Mouse (Mus musculus): Measurements from ENCODE around the gene Zfp362. TPM values are rescaled to one million over a fixed set of nuclear protein-coding genes. Genes with fewer than 3 reads are reported as not detected.

The Zfp362 gene
- polyA plus RNA-seq, 1 experiment from 2014 or later, result 32.8 TPM

GRCm38 (mm10) chr4:128734721-128735671 lies 70.8 kb downstream of the Zfp362 start:
- Histone ChIP-seq H3K36me3 (ENCODE audit: inconsistent target) (peaks cover 8% of the 10 kb centered on the region; the same call in 1 of the 2 replicates), H3K4me3 (ENCODE audit: inconsistent target) (no peak overlapping the region), H3K27ac (peak overlapping the region; percentile 68), H3K79me2 (ENCODE audit: inconsistent target) (peaks cover 99% of the 10 kb centered on the region)
- WGBS (ENCODE audit: missing documents), result 77% methylated on average over 18 of the region's 18 CpGs

GRCm38 (mm10) chr4:128734217-128734616 lies 71.6 kb downstream of the Zfp362 start:
- no peak overlapping the region for H3K4me3 ChIP-seq (ENCODE audit: inconsistent target)
- 91% methylated on average over 5 of the region's 5 CpGs for WGBS (ENCODE audit: missing documents)
- H3K79me2 ChIP-seq (ENCODE audit: inconsistent target), result peaks cover 99% of the 10 kb centered on the region
- peak overlapping the region; percentile 68 for H3K27ac ChIP-seq
- peaks cover 8% of the 10 kb centered on the region; the same call in 1 of the 2 replicates for H3K36me3 ChIP-seq (ENCODE audit: inconsistent target)

DNA sequence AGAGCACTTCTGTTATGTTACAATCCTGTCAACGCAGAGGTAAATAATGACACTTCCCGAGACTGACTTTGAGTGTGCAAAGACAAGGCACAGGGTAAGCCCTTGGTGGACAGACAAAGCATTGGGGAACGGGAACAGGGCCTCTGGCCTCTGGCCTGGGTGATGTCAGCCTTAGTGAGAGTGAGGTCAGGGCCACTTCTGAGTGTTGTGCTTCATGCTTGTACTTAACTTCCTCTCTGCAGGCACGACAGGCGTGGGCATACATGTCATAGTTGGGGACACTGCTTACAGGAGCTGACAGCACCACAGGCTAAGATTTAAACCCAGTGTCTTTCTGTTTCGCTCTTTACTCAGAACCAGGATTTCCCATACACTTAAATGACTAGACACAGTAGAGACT lies 72.3 kb downstream of the Zfp362 start:
- Histone ChIP-seq H3K27ac (peak overlapping the region; percentile 68), H3K36me3 (ENCODE audit: inconsistent target) (peaks cover 8% of the 10 kb centered on the region; the same call in 1 of the 2 replicates), H3K79me2 (ENCODE audit: inconsistent target) (peaks cover 99% of the 10 kb centered on the region), H3K4me3 (ENCODE audit: inconsistent target) (no peak overlapping the region)
- WGBS (ENCODE audit: missing documents), result 31% methylated on average over 6 of the region's 6 CpGs

- Histone ChIP-seq H3K79me2 (ENCODE audit: inconsistent target) (peaks cover 99% of the 10 kb centered on the region), H3K4me3 (ENCODE audit: inconsistent target) (no peak overlapping the region), H3K36me3 (ENCODE audit: inconsistent target) (peaks cover 8% of the 10 kb centered on the region; the same call in 1 of the 2 replicates), H3K27ac (peak overlapping the region; percentile 68)
- 48% methylated on average over 5 of the region's 5 CpGs for WGBS (ENCODE audit: missing documents)
Observed at GRCm38 (mm10) chr4:128732794-128733193, 73.1 kb downstream of the Zfp362 start.

DNA sequence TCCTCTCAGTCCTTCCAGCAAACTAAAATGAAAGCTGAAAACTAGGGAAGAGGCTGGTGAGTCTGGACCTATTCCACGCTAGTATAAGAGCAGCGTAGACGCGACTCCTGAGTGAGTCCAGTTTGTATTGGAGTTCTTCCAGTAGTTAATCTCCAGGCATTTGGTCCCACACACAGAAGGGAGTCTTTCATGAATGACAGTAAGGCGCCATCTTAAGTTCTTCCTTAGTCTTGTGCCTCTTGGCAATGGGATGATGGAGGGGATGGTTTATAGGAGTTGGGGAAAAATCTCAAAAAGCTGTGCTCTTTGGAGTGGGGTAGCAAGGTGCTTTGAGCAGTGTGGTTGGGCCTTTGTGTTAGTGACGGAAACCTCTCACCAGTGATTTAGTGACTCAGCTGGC lies 75.6 kb downstream of the Zfp362 start:
- 94% methylated on average over 6 of the region's 6 CpGs for WGBS (ENCODE audit: missing documents)
- H3K4me3 ChIP-seq (ENCODE audit: inconsistent target), result peak overlapping the region; percentile 76
- H3K36me3 ChIP-seq (ENCODE audit: inconsistent target), result peaks cover 8% of the 10 kb centered on the region; the same call in 1 of the 2 replicates
- peaks cover 74% of the 10 kb centered on the region for H3K79me2 ChIP-seq (ENCODE audit: inconsistent target)
- peak overlapping the region; percentile 92 for H3K27ac ChIP-seq

DNA sequence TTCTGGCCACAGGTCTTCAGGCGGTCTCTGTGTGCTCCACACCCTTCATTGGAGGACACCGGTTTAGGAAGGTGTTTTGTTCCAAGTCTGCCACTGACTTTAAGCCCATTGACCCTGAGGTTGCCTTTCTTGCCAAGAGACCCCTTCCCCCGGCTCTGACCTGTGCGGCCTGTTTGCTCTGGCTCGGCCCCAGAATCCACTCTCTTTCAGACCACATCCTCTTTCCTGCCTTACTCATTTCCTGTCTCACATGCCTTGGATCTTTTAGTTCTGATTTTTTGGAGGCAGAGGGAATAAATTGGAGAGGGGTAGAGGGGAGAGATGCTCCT lies 76.2 kb downstream of the Zfp362 start:
- Histone ChIP-seq H3K27ac (peak overlapping the region; percentile 92), H3K4me3 (ENCODE audit: inconsistent target) (peak overlapping the region; percentile 76), H3K79me2 (ENCODE audit: inconsistent target) (peaks cover 68% of the 10 kb centered on the region), H3K36me3 (ENCODE audit: inconsistent target) (0 out of 2 replicates have a peak, but pooled peaks cover 8% of the 10 kb centered on the region)
- 6% methylated on average over 5 of the region's 5 CpGs for WGBS (ENCODE audit: missing documents)

DNA sequence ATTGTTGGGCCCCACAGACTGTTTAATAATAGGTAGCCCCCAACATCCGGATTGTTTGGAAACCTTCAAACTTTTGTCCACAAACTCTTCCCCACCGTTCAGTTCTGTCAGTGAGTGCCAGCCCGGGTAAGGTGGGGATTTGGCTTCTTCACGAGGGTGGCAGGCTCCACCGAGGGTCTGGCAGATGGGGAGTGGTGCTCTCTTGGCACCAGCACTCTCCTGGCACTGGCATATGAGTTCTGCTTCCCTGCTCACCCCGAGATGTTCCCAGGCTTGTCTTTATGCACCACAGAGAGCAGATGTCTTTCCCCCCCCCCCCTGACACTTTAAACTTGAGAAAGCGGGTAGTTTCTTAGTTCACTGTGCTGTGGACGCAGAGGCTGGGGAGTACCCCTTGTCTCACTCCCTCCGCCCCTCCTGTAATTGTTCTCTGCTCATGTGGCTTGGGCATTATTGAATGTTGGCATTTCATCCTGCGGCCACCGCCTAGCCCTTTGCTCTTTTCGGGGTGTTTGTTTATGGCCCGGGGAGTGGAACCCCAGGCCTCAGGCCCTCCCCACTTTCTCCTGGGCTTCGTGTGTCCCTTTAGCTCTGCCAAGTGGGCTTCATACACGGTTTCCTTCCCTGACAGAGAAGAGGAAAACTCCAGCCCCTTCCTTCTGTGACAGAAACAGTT lies 76.7 kb downstream of the Zfp362 start:
- H3K27ac ChIP-seq, result peak overlapping the region; percentile 92
- 0 out of 2 replicates have a peak, but pooled peaks cover 8% of the 10 kb centered on the region for H3K36me3 ChIP-seq (ENCODE audit: inconsistent target)
- peak overlapping the region; percentile 76 for H3K4me3 ChIP-seq (ENCODE audit: inconsistent target)
- 39% methylated on average over 15 of the region's 15 CpGs for WGBS (ENCODE audit: missing documents)
- H3K79me2 ChIP-seq (ENCODE audit: inconsistent target), result peaks cover 63% of the 10 kb centered on the region

GRCm38 (mm10) chr4:128728431-128728851 lies 77.4 kb downstream of the Zfp362 start:
- 0% methylated on average over 5 of the region's 5 CpGs for WGBS (ENCODE audit: missing documents)
- peak overlapping the region; percentile 92 for H3K27ac ChIP-seq
- 0 out of 2 replicates have a peak, but pooled peaks cover 8% of the 10 kb centered on the region for H3K36me3 ChIP-seq (ENCODE audit: inconsistent target)
- peaks cover 56% of the 10 kb centered on the region for H3K79me2 ChIP-seq (ENCODE audit: inconsistent target)
- H3K4me3 ChIP-seq (ENCODE audit: inconsistent target), result peak overlapping the region; percentile 76

DNA sequence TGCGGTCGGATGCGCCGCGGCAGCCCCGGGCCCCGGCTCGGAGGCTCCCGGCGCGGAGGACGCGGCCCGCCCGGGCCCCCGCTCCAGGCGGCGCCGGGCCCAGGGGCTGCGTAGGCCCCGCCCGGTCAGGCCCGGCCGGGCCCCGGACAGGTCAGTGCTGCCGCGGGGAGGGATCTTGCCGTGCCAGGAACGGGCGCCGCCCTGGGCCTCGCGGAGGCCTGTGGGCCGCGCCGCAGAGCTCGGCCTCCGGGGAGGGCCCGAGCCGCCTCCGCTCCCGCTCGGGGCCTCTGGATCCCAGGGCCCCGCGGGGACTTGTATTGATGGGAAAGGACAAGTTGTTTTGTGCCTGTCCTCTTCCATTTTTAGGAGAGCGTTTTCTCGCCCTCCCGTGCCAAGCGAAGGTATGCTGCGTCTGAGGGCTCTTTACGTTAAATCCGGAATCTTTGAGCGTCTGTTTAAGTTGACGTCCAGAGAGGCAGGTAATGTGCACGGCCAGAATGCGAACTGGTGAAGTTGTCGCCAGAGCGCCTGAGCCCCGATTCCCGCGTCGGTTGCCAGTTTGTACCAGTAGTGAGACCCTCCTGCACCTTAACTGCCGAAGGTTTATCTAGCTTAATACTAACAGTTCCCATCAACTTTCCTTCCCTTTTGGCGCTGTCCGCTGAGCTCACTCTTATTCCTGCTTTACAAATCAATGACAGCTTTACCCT lies 78.0 kb downstream of the Zfp362 start:
- 0 out of 2 replicates have a peak, but pooled peaks cover 8% of the 10 kb centered on the region for H3K36me3 ChIP-seq (ENCODE audit: inconsistent target)
- 1% methylated on average over 57 of the region's 65 CpGs for WGBS (ENCODE audit: missing documents)

GRCm38 (mm10) chr4:128727019-128727720 lies 78.7 kb downstream of the Zfp362 start:
- Histone ChIP-seq H3K79me2 (ENCODE audit: inconsistent target) (peaks cover 44% of the 10 kb centered on the region), H3K4me3 (ENCODE audit: inconsistent target) (peak overlapping the region; percentile 29), H3K27ac (peak overlapping the region; percentile 44; the same call in 1 of the 2 replicates), H3K36me3 (ENCODE audit: inconsistent target) (0 out of 2 replicates have a peak, but pooled peaks cover 8% of the 10 kb centered on the region)
- 6% methylated on average over 44 of the region's 68 CpGs for WGBS (ENCODE audit: missing documents)

More for the DNA sequence above, 78.0 kb downstream of the Zfp362 start:
- Histone ChIP-seq H3K79me2 (ENCODE audit: inconsistent target) (peaks cover 51% of the 10 kb centered on the region), H3K4me3 (ENCODE audit: inconsistent target) (peak overlapping the region; percentile 76), H3K27ac (peak overlapping the region; percentile 92)

GRCm38 (mm10) chr4:128724059-128724458 lies 81.8 kb downstream of the Zfp362 start:
- H3K36me3 ChIP-seq (ENCODE audit: inconsistent target), result no peaks in the 10 kb centered on the region
- peaks cover 13% of the 10 kb centered on the region for H3K79me2 ChIP-seq (ENCODE audit: inconsistent target)
- H3K27ac ChIP-seq, result no peak overlapping the region
- WGBS (ENCODE audit: missing documents), result 93% methylated on average over 6 of the region's 7 CpGs
- no peak overlapping the region for H3K4me3 ChIP-seq (ENCODE audit: inconsistent target)

GRCm38 (mm10) chr4:128723431-128723830 lies 82.4 kb downstream of the Zfp362 start:
- WGBS (ENCODE audit: missing documents), result 94% methylated on average over 12 of the region's 13 CpGs
- no peak overlapping the region for H3K4me3 ChIP-seq (ENCODE audit: inconsistent target)
- no peaks in the 10 kb centered on the region for H3K36me3 ChIP-seq (ENCODE audit: inconsistent target)
- H3K27ac ChIP-seq, result no peak overlapping the region
- peaks cover 6% of the 10 kb centered on the region for H3K79me2 ChIP-seq (ENCODE audit: inconsistent target)
